Mouse (Mus musculus) C2C12 (cell line): ENCODE data around the gene Foxp1. TPM values are rescaled to one million over a fixed set of nuclear protein-coding genes. Genes with fewer than 3 reads are reported as not detected.

Experiments used
- H3K27me3 ChIP-seq: one replicate; pipeline ENCODE4 v1.6.1; 2011; ENCODE audit not compliant: control insufficient read depth, insufficient read depth, insufficient read length
- H3K36me3 ChIP-seq: one replicate; pipeline ENCODE4 v1.6.1; 2011; ENCODE audit not compliant: control insufficient read depth, insufficient read depth
- H3K4me3 ChIP-seq: one replicate; pipeline ENCODE4 v1.5.1; 2011; ENCODE audit warnings: mild to moderate bottlenecking, control low read depth; ENCODE audit not compliant: poor library complexity, insufficient read depth, severe bottlenecking
- H3K79me2 ChIP-seq: one replicate; pipeline ENCODE4 v1.6.1; 2011; ENCODE audit not compliant: control insufficient read depth, insufficient read depth
- H3K79me3 ChIP-seq: one replicate; pipeline ENCODE4 v1.6.1; 2011; ENCODE audit warnings: low read depth, control low read depth
- H3ac ChIP-seq: one replicate; pipeline ENCODE3; 2011; ENCODE audit warnings: low read depth; ENCODE audit not compliant: control insufficient read depth, insufficient read length
- CEBPB ChIP-seq: IDR thresholded peaks from one replicate; pipeline ENCODE4 v1.6.1; 2011; ENCODE audit warnings: low read depth, mild to moderate bottlenecking, control low read depth, moderate library complexity
- CTCF ChIP-seq: IDR thresholded peaks from one replicate; pipeline ENCODE4 v1.5.1; 2011; ENCODE audit not compliant: control insufficient read depth, insufficient read depth, insufficient read length
- FOSL1 ChIP-seq: IDR thresholded peaks from one replicate; pipeline ENCODE4 v1.8.0; 2011; ENCODE audit warnings: mild to moderate bottlenecking, low read length; ENCODE audit not compliant: poor library complexity, insufficient read depth, severe bottlenecking
- MAX ChIP-seq: IDR thresholded peaks from one replicate; pipeline ENCODE4 v1.6.1; 2011; ENCODE audit warnings: mild to moderate bottlenecking, control low read depth
- MYOD1 ChIP-seq: IDR thresholded peaks from one replicate; pipeline ENCODE4 v1.6.1; 2011; ENCODE audit warnings: low read depth; ENCODE audit not compliant: control insufficient read depth, insufficient read length
- MYOG ChIP-seq: IDR thresholded peaks from one replicate; pipeline ENCODE4 v1.6.1; 2011; ENCODE audit not compliant: control insufficient read depth, insufficient read length; ENCODE audit errors: extremely low read depth
- USF1 ChIP-seq: IDR thresholded peaks from one replicate; pipeline ENCODE4 v1.6.1; 2011; ENCODE audit warnings: low read depth, mild to moderate bottlenecking, control low read depth, moderate library complexity
- polyA plus RNA-seq: library from polyadenylated mRNA; unstranded; fragments of >200 nt; fragmentation: generic; extraction: Trizol; gene quantifications from one replicate; pipeline ENCODE4 v1.2.1, GENCODE M21; 2012; ENCODE audit warnings: missing spikeins

The Foxp1 gene
- polyA plus RNA-seq, 1 experiment, result 25.9 TPM

DNA sequence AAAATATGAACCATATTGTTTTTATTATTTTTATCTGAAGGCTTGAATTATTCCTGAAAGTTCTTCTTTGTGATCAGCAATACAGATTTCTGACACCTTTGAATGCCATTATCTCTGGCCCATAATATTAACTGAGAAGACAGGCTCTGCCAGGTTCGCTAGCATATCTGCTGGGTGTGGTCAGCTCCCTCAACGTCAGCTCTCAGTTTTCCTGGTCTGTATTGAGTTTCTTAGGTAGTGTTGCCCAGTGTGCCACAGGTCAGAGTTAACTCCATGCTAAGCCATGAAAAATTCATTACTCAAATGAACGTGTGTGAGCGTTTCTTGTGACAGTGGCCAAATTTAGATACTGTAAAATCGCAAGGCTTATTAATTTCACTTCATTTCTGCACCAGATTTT, 26.4 kb downstream of the Foxp1 start:
- H3K4me3 ChIP-seq, result no peak overlapping the region
- no peaks in the 10 kb centered on the region for H3K36me3 ChIP-seq
- H3K79me2 ChIP-seq, result no peaks in the 10 kb centered on the region
- TF ChIP-seq MYOG (no peak), CEBPB (no peak), USF1 (no peak), MAX (no peak), FOSL1 (no peak)
- H3ac ChIP-seq, result no peak overlapping the region
- H3K79me3 ChIP-seq, result no peaks in the 10 kb centered on the region
- H3K27me3 ChIP-seq, result no peaks in the 10 kb centered on the region

DNA sequence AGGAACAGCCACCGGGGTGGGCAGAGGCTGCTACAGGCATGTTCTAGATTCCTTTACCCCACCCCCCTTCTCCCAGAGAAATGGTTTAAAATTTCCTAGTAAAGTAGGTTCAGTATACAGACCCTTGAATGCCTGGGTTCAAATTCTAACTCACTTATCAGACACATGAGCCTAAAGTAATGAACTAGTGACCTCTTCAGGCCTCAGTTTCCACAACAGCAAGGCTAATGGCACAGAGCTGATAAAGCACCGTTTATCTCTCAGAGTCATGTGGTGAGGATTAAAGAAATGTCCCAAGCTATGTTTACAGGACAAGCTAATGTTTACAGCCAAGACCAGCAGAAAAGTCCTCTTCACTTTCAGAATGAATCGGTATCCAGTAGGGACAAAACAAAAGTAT, 29.6 kb downstream of the Foxp1 start:
- H3K27me3 ChIP-seq, result no peaks in the 10 kb centered on the region
- H3K36me3 ChIP-seq, result no peaks in the 10 kb centered on the region

DNA sequence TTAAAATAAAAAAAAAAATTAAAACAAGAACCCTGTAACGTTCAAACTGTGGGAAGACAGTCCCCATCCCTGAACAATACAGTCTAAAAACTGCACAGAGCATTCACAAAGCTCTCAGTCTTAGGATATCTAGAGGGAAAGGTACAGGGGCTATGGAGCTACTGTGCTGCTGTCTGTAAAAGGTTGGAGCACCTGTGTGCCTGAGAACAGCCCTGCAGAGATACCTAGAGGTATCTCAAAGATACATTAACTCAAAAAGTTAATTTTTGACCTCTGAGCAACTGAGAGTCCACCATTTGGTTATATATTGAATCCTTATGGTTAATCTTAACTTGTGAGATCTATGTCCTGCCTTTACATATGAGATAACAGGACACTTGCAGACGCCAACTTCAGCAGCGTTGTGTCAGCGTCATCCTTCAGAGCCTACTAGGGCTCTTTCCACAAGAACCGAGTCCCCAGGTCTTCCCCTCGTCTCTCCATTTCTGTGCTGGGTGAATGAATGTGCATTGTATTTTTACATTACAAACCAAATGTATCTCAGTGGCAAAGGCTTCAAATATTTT, 30.5 kb downstream of the Foxp1 start:
- Histone ChIP-seq H3K36me3 (no peaks in the 10 kb centered on the region), H3K79me2 (no peaks in the 10 kb centered on the region), H3K27me3 (no peaks in the 10 kb centered on the region), H3K4me3 (no peak overlapping the region), H3ac (no peak overlapping the region), H3K79me3 (no peaks in the 10 kb centered on the region)
- TF ChIP-seq MYOG (no peak), CEBPB (no peak), USF1 (no peak), CTCF (no peak), FOSL1 (no peak), MAX (no peak), MYOD1 (no peak)

More for the DNA sequence above, 29.6 kb downstream of the Foxp1 start:
- TF ChIP-seq MYOD1 (no peak), CEBPB (no peak), MAX (no peak), USF1 (no peak), CTCF (no peak), MYOG (no peak), FOSL1 (no peak)
- no peak overlapping the region for H3K4me3 ChIP-seq
- H3ac ChIP-seq, result no peak overlapping the region
- H3K79me2 ChIP-seq, result no peaks in the 10 kb centered on the region
- H3K79me3 ChIP-seq, result no peaks in the 10 kb centered on the region

DNA sequence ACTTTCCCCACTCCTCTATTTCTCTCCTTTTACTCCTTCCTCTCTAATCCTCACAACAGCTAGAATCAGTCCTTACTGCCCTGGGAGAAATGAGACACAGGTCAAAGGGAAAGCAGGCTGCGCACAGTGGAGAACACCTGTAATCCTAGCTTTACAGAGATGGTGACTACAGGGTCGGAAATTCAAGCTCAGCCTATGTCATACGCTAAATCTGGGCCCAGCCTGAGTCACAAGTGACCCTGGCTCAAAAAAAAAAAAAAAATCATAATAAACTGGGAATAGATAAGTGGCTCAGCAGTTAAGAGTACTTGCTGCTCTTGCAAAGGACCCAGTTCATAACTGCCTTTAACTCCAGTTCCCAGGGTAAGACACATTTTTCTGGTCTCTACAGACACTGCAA, 31.4 kb downstream of the Foxp1 start:
- no peaks in the 10 kb centered on the region for H3K36me3 ChIP-seq
- H3K79me3 ChIP-seq, result no peaks in the 10 kb centered on the region
- no peak overlapping the region for H3ac ChIP-seq
- no peak overlapping the region for H3K4me3 ChIP-seq
- H3K79me2 ChIP-seq, result no peaks in the 10 kb centered on the region
- H3K27me3 ChIP-seq, result no peaks in the 10 kb centered on the region
- TF ChIP-seq MYOG, result no peak
- no peak for TF ChIP-seq CEBPB
- TF ChIP-seq CTCF, result no peak
- TF ChIP-seq MYOD1, result no peak
- no peak for TF ChIP-seq MAX
- TF ChIP-seq FOSL1, result no peak
- TF ChIP-seq USF1, result no peak

DNA sequence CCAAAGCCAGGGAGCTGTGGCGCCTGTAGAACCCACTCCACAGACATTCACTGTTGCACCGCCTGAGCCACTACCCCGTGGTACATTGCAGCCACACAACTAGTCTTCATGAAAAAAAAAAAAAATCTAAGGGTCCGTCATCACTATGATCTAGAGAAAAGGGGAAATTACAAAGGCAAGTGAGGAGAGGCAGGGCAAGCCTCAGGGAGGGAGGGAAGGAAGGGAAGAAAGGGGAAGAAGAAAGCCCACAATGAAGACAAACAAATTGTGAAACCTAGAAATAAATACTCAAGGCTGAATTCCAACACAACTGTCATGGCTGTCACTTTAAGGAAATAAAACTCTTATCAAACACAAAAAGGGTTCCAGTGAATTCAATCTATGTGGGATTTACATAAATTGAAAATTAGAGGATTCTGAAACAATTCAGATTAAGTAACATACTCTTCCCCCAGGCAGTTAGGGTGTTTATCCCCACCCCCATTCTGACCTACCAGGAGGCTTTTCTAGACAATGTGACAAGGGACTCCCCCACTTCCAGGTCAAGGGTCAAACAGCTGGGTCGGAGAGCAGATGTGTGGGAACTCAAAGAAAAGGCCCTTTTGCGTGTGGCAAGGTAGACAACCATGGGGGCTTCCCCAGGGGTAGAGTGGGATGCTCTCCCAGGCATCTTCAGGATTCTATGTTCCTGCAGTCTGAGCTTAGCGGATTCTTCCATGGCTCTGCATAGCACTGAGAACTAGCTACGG, 32.4 kb downstream of the Foxp1 start:
- no peak overlapping the region for H3K4me3 ChIP-seq
- H3K79me3 ChIP-seq, result no peaks in the 10 kb centered on the region
- TF ChIP-seq CEBPB (no peak), MYOG (no peak)
- no peaks in the 10 kb centered on the region for H3K27me3 ChIP-seq
- H3K79me2 ChIP-seq, result no peaks in the 10 kb centered on the region
- no peaks in the 10 kb centered on the region for H3K36me3 ChIP-seq
- no peak overlapping the region for H3ac ChIP-seq

DNA sequence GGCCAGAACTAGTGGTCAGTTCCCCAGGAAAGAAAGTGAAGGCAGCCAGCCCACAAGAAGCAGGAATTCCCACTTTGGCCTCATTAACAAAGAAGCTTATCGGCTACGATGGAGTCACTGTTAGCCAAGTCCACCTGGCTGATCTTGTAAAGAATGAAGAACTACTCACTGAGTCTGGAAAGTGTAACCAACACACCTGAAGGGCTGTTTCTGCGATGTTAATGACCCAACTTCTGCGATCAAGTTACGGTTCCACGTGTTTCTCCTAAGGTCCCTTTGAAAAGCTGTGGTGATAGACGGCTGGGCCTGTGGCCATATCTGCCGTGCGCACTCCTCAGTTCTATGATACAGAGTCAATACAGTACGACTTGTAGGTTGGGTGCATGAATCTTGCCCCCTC, 33.1 kb downstream of the Foxp1 start:
- no peaks in the 10 kb centered on the region for H3K79me2 ChIP-seq
- H3K79me3 ChIP-seq, result no peaks in the 10 kb centered on the region
- no peaks in the 10 kb centered on the region for H3K27me3 ChIP-seq
- no peak overlapping the region for H3K4me3 ChIP-seq
- TF ChIP-seq MAX (no peak), USF1 (no peak), CTCF (no peak)
- H3ac ChIP-seq, result no peak overlapping the region
- H3K36me3 ChIP-seq, result no peaks in the 10 kb centered on the region
